Mouse (Mus musculus): ENCODE data around the gene Adgrg1. TPM values are rescaled to one million over a fixed set of nuclear protein-coding genes. Genes with fewer than 3 reads are reported as not detected.
A peak's percentile ranks its signal among the peaks of the same experiment; 100 is the strongest.

Adgrg1 gene
- total RNA-seq, 2 experiments from 2014 or later = 89.7 to 90.5 TPM

DNA sequence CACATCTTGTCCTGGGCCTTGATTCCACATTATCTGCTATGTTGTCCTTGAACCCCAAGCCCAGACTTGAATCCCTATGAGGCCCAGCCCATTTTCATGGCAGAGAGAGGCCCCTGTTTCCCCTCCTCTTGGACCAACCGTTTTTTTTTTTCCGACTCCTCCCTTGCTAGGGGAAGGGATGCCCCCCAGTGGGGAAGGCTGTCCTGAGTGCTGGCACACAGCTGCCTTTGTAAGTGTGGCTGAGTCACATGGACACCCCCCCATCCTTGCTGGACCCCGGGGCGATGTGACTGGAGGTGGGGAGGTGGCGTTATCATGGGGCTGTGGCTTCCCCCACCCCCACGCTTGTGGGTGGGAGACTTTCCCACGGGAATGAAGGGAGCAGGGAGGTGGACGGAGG is 6.4 kb downstream of the Adgrg1 start:
- TF ChIP-seq CTCF (conservative IDR thresholded peaks at IDR 0.05) = no peak
- Histone ChIP-seq H3K4me3 (no peak overlapping the region), H3K27ac (no peak overlapping the region)
- DNase-seq (ENCODE audit: low spot score in 2 of 2) = no peak

DNA sequence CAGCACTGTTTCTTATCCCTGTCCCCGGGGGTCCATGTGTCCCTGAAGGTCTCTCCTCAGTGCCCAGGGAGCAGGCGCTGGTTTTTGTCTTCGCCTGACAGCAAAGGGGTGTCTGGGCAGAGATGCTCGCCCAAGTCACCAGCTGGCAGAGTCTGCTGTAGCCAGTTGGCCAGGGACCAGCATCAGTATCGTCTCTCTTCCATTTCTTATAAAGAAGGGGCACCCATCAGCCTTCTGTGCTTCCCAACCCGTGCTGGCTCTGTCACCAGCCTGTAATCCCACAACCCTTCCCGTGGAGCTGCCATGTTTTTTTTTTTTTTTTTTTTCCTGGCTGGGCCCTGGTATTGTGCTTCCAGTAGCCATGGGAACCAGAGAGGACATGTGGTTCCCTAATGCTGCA is 7.3 kb downstream of the Adgrg1 start:
- H3K27ac ChIP-seq = peak overlapping the region; percentile 6; the same call in 1 of the 2 replicates
- no peak for DNase-seq (ENCODE audit: low spot score in 2 of 2)
- no peak overlapping the region for H3K4me3 ChIP-seq
- TF ChIP-seq CTCF (conservative IDR thresholded peaks at IDR 0.05) = no peak

DNA sequence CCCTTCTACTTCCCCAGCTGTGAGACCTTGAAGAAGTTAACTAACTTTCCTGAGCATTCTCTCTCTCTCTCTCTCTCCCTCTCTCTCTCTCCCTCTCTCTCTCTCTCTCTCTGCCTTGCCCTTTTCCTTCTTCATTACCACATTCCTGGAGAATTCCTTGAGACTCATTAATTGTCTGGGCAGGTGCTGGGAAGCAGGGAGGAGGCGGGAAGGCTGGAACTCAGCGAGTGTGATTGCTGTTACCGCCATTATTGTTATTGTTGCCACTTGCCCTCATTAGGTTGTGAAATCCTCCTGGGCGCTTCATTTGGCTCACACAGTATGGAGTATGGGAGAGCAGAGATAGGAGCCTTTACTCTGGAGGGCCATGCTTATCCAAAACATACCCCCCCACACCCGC is 8.6 kb downstream of the Adgrg1 start:
- no peak overlapping the region; the same call in 1 of the 2 replicates for H3K27ac ChIP-seq
- TF ChIP-seq CTCF (conservative IDR thresholded peaks at IDR 0.05) = no peak
- no peak overlapping the region for H3K4me3 ChIP-seq
- peak in 1 of 2 experiments; percentile 5 for DNase-seq (ENCODE audit: low spot score in 2 of 2)

DNA sequence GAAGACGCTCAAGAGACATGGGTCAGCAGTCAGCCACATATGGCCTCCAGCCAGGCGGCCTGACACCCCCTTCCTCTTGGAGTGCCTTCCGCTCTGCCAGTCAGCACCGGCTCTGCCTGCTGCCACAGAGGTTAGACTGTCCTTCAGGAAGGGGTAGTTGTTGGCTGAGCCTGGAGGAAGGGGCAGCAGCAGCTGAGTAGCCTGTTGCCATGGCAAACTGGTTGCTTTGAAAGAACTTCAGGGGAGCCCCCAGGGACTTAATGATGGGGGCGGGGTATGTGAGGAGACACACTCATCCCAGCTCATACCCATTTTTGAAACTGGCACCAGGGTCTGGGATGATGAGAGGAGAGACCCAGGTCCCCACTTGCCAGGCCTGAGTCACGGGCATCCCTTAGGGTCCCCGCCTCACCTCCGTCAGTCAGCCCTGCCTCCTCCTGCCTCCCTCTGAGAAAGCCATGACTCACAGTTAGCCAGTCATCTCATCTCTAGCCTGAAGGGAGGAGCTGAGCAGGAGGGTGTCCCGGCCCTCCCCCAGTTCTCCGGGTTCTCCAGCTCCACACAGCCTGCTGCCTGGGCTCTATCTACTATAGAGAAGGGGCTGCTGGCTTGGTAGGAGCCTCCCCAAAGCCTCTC is 9.4 kb downstream of the Adgrg1 start:
- TF ChIP-seq CTCF (conservative IDR thresholded peaks at IDR 0.05) = no peak
- Histone ChIP-seq H3K4me3 (peak overlapping the region; percentile 49), H3K27ac (peak overlapping the region; percentile 84)
- peak; percentile 50 to 80 for DNase-seq (ENCODE audit: low spot score in 2 of 2)

DNA sequence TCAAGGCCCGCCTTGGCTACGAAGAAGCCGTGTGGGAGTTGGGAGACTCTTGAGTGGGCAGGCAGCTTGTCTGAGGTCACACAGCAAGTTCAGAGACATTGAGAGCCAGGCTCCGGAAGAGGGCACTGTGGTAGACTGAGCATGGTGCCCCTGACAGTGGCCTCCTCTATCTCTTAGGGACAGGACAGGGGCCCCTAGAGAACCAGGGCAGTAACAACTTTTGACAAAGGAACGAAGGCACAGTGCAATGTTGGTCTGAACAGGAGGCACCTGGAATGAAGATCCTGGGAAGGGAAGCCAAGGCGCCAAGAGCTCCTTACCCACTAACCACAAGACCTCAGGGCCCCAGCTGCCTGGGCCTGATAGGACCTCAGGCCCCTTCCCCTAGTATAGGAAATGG is 10.5 kb downstream of the Adgrg1 start:
- TF ChIP-seq CTCF (conservative IDR thresholded peaks at IDR 0.05) = peak; percentile 54
- peak overlapping the region; percentile 84 for H3K27ac ChIP-seq
- H3K4me3 ChIP-seq = peak overlapping the region; percentile 49

DNA sequence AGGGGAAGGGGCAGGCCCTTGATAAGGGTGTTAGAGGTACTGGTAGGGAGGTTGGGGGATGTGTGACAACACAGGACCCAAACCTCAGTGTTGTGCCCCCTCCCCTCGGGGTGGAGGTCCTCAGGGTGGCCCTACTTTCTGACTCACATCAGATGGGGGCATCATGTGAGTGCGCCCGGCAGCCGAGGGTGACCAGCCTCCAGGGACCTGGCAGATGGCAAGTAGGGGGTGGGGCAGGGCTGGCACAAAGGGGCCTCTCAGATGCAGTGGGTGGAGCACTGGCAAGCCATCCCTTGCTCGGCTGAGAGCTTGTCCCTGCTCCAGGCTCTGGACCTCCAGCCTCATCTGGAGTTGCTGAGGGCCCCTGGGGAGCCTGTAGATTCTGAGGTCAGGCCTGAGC is 12.1 kb downstream of the Adgrg1 start:
- peak; percentile 54 to 70 for DNase-seq (ENCODE audit: low spot score in 2 of 2)
- TF ChIP-seq CTCF (conservative IDR thresholded peaks at IDR 0.05) = no peak
- Histone ChIP-seq H3K27ac (peak overlapping the region; percentile 84), H3K4me3 (peak overlapping the region; percentile 49)

More for the DNA sequence above, 10.5 kb downstream of the Adgrg1 start:
- no peak for DNase-seq (ENCODE audit: low spot score in 2 of 2)

DNA sequence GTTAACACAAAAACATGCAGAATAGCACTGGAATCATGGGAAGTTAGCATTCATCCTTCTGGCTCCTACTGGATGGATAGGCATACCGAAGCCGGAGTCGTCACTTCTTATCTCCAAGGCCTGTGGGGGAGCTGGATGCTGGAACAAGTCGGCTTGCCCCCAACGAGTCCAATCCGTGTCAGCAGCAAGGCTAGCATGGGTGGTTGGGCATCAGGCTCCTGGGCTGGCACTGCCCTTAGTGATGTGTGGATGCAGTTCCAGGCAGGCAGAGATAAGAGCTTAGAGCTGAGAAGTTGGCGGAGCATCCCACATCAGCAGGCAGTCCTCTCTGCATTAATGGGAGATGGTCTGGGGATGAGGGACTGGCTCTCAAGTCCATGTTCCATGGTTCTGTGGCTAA is 13.0 kb downstream of the Adgrg1 start:
- Histone ChIP-seq H3K4me3 (no peak overlapping the region; the same call in 1 of the 2 replicates), H3K27ac (peak overlapping the region; percentile 84; the same call in 1 of the 2 replicates)
- no peak for DNase-seq (ENCODE audit: low spot score in 2 of 2)
- TF ChIP-seq CTCF (conservative IDR thresholded peaks at IDR 0.05) = no peak

DNA sequence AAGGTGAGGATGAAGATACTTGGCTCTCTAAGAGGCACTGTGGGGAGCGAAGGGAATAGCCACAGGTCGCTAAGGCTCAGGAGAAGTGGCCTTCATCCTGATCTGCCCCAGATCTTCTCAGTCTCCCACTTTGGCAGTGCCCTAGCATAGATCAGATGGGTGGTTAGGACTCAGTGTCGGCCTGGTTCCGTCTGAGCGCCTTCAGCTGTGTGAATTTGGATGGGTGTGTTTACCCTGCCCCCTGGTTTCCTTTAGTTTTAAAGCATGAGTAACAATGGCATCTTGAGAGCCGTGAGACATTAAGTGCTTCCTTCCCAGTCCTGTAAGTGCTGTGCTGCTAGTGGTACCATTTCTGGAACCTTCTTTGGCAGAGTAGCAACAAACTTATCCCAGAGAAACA is 14.1 kb downstream of the Adgrg1 start:
- no peak overlapping the region; the same call in 1 of the 2 replicates for H3K27ac ChIP-seq
- no peak overlapping the region for H3K4me3 ChIP-seq
- no peak for DNase-seq (ENCODE audit: low spot score in 2 of 2)
- no peak for TF ChIP-seq CTCF (conservative IDR thresholded peaks at IDR 0.05)

DNA sequence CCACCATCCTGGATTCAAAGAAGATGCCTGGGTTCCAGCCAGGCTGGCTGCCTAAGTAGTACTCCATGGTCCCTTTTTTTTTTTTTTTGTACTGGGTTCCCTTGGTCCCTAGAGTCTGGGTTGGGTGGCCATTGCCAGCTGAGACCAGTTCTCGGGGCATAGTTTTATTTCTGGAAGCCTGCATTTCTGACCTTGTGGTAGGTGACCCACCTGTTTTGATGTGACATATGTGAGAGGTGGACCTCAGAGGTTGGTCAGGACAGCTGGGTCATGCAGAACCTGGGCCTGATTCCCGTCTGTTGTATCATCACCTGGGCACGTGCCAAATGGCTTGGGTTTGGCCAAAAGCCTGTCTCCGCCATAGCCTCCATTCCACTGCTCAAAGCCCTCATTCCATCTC is 15.2 kb downstream of the Adgrg1 start:
- no peak for TF ChIP-seq CTCF (conservative IDR thresholded peaks at IDR 0.05)
- no peak for DNase-seq (ENCODE audit: low spot score in 2 of 2)
- Histone ChIP-seq H3K4me3 (no peak overlapping the region), H3K27ac (no peak overlapping the region)

DNA sequence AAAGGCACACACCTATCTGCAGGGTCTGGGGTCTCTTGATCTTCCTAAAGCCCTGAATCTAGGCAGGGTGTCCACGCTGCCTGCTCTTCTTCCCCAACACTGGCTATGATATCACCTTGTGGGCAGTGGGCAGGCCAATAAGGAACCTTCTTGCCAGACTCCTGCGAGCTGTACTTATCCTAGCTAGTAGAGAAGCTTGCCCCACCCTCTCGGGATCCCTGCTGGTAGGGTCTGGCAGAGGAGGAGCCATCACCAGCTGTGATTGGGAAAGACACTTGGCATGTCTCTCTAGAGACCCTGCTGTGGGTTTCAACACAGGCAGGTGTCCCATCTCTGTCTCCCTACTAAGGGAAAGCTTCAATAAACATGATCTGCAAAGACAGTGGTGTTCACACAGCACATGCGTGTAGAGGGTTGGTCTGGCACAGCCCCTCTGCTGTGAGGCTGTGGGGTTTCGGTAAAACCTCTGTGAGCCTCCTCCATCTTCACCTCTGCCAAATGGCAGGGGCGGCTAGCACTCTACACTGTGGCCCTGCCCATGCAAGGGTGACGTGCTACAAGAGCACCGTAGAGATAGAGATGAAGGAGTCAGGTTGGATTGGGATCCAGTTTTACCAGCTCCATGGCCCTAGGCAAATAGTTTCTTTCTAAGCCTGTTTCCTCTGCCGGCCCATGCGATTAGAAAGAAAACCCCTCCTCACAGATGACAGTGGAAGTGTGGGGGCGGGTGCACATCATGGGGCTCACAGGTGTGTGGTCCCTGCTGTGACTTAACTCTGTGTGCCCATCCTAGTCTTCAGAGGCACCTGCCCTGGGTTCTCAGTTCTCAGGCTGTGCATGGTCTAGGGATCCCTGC is 16.3 kb downstream of the Adgrg1 start:
- no peak for DNase-seq (ENCODE audit: low spot score in 2 of 2)
- Histone ChIP-seq H3K4me3 (no peak overlapping the region), H3K27ac (peak overlapping the region; percentile 94)
- TF ChIP-seq CTCF (conservative IDR thresholded peaks at IDR 0.05) = no peak

DNA sequence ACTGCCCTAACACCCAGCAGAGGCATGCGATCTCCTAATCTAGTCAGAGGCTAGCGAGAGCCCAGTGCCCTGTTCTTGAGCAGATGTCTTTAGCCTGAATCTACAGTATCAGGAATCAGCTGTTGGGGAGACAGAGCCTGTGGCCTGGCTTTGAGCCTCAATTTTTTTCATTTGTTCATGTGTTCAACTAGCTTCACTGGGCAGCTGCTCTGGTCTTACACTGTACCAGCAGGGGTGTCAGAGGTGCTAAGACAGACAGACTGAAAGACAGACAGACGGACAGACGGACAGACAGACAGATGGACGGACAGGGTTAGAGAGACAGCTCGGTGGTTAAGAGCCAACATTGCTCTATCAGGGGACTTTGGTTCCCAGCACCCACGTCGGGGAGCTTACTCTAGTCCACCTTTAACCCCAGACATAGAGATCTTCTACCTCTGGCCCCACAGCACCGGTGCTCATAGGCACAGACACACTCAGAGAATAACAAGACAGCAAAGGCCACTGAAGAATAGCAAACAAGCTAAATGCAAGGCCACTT is 17.0 kb downstream of the Adgrg1 start:
- Histone ChIP-seq H3K27ac (peak overlapping the region; percentile 94), H3K4me3 (no peak overlapping the region)
- no peak for TF ChIP-seq CTCF (conservative IDR thresholded peaks at IDR 0.05)
- no peak for DNase-seq (ENCODE audit: low spot score in 2 of 2)

DNA sequence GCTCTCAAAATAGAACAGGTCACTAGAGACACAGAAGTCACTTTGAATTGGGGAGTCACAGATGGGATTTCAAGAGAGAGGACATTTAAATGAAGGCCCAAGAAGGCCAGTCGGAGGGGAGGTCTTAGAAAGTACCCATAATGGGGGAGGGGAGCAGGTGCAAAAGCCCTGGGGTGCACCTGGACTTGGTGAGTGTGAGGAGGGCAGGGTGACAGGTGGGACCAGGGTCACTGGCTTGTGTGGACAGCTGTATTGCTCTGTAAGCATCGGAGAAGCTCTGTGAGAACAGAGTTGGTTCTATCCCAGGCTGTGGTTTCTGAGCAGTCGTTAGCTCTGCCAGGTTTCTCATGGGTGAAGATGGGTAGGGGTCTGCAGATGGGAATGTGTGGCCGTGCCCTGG is 17.5 kb downstream of the Adgrg1 start:
- Histone ChIP-seq H3K4me3 (no peak overlapping the region), H3K27ac (peak overlapping the region; percentile 94)
- TF ChIP-seq CTCF (conservative IDR thresholded peaks at IDR 0.05) = no peak

DNA sequence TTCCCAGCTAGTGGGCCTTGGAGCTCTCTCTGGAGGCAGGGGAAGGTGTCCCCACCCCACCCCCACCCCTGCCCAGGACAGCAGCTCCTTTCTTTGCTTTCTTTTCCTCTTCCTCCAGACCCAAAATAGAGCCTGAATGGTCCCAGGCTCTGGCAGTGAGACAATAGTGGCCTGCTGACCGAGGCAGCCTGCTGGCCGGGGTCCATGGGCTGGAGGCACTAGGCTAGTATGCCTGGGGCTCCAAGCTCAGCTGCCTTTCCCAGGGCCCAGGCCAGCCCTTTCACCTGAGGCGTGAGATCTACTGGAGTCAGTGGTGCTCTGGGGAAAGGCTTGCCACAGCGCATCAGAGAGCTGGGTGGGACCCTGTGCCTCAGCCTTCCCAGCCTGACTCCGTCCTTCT is 18.0 kb downstream of the Adgrg1 start:
- peak; percentile 71 to 78 for DNase-seq (ENCODE audit: low spot score in 2 of 2)
- peak overlapping the region; percentile 94 for H3K27ac ChIP-seq
- TF ChIP-seq CTCF (conservative IDR thresholded peaks at IDR 0.05) = no peak
- H3K4me3 ChIP-seq = peak overlapping the region; percentile 46; the same call in 1 of the 2 replicates

More for the DNA sequence above, 17.5 kb downstream of the Adgrg1 start:
- DNase-seq (ENCODE audit: low spot score in 2 of 2) = no peak
